Mouse (Mus musculus): Measurements from ENCODE around the gene Zbtb34. TPM values are rescaled to one million over a fixed set of nuclear protein-coding genes. Genes with fewer than 3 reads are reported as not detected.

Gene Zbtb34
- polyA plus RNA-seq, 1 experiment from 2014 or later: 10.7 TPM

GRCm38 (mm10) chr2:33442701-33443100 is 11.6 kb upstream of the Zbtb34 start:
- H3K4me2 ChIP-seq (replicated peaks): no peak overlapping the region
- H3K27ac ChIP-seq: no peak overlapping the region
- H3K27me3 ChIP-seq (replicated peaks): no peaks in the 10 kb centered on the region
- no peak overlapping the region for H3K4me3 ChIP-seq
- H3K9me3 ChIP-seq: no peaks in the 10 kb centered on the region
- ATAC-seq (ENCODE audit: low FRiP score, low read depth): no peak
- peaks cover 19% of the 10 kb centered on the region for H3K4me1 ChIP-seq
- H3K36me3 ChIP-seq: no peaks in the 10 kb centered on the region
- no peak overlapping the region for H3K9ac ChIP-seq
- WGBS: 62% methylated on average over 4 of the region's 4 CpGs

- H3K4me3 ChIP-seq: no peak overlapping the region
- H3K9me3 ChIP-seq: no peaks in the 10 kb centered on the region
- peaks cover 26% of the 10 kb centered on the region for H3K4me1 ChIP-seq
- no peaks in the 10 kb centered on the region for H3K27me3 ChIP-seq (replicated peaks)
- ATAC-seq (ENCODE audit: low FRiP score, low read depth): no peak
- 18% methylated on average over 4 of the region's 4 CpGs for WGBS
- no peak overlapping the region for H3K9ac ChIP-seq
- no peak overlapping the region for H3K27ac ChIP-seq
- H3K4me2 ChIP-seq (replicated peaks): no peak overlapping the region
- no peaks in the 10 kb centered on the region for H3K36me3 ChIP-seq
Observed at GRCm38 (mm10) chr2:33440893-33441292, 9.8 kb upstream of the Zbtb34 start.

GRCm38 (mm10) chr2:33439980-33440670 is 9.0 kb upstream of the Zbtb34 start:
- Histone ChIP-seq H3K4me1 (peaks cover 33% of the 10 kb centered on the region), H3K9me3 (no peaks in the 10 kb centered on the region), H3K4me3 (no peak overlapping the region), H3K9ac (no peak overlapping the region), H3K27ac (no peak overlapping the region), H3K27me3 (replicated peaks) (no peaks in the 10 kb centered on the region), H3K4me2 (replicated peaks) (peak overlapping the region; percentile 27; the same call in 1 of the 2 replicates), H3K36me3 (no peaks in the 10 kb centered on the region)
- WGBS: 27% methylated on average over 9 of the region's 9 CpGs
- peak; percentile 23; the same call in 1 of the 2 replicates for ATAC-seq (ENCODE audit: low FRiP score, low read depth)

GRCm38 (mm10) chr2:33439471-33439881 is 8.4 kb upstream of the Zbtb34 start:
- Histone ChIP-seq H3K4me1 (peaks cover 38% of the 10 kb centered on the region), H3K4me2 (replicated peaks) (peak overlapping the region; percentile 27; the same call in 1 of the 2 replicates), H3K4me3 (no peak overlapping the region), H3K36me3 (no peaks in the 10 kb centered on the region), H3K9ac (no peak overlapping the region), H3K27ac (no peak overlapping the region), H3K9me3 (no peaks in the 10 kb centered on the region), H3K27me3 (replicated peaks) (no peaks in the 10 kb centered on the region)
- 8% methylated on average over 8 of the region's 8 CpGs for WGBS
- no peak for ATAC-seq (ENCODE audit: low FRiP score, low read depth)

- no peaks in the 10 kb centered on the region for H3K27me3 ChIP-seq (replicated peaks)
- H3K9ac ChIP-seq: no peak overlapping the region
- ATAC-seq (ENCODE audit: low FRiP score, low read depth): no peak
- peaks cover 38% of the 10 kb centered on the region for H3K4me1 ChIP-seq
- no peaks in the 10 kb centered on the region for H3K36me3 ChIP-seq
- no peak overlapping the region for H3K27ac ChIP-seq
- WGBS: 11% methylated on average over 2 of the region's 2 CpGs
- no peak overlapping the region for H3K4me2 ChIP-seq (replicated peaks)
- no peaks in the 10 kb centered on the region for H3K9me3 ChIP-seq
- H3K4me3 ChIP-seq: no peak overlapping the region
Observed at GRCm38 (mm10) chr2:33438377-33438776, 7.3 kb upstream of the Zbtb34 start.

- Histone ChIP-seq H3K27ac (no peak overlapping the region), H3K36me3 (no peaks in the 10 kb centered on the region), H3K4me2 (replicated peaks) (no peak overlapping the region), H3K9me3 (no peaks in the 10 kb centered on the region), H3K4me1 (peaks cover 38% of the 10 kb centered on the region), H3K27me3 (replicated peaks) (no peaks in the 10 kb centered on the region), H3K9ac (no peak overlapping the region), H3K4me3 (no peak overlapping the region)
- 61% methylated on average over 11 of the region's 11 CpGs for WGBS
- ATAC-seq (ENCODE audit: low FRiP score, low read depth): no peak
Observed at GRCm38 (mm10) chr2:33437184-33437583, 6.1 kb upstream of the Zbtb34 start.

GRCm38 (mm10) chr2:33436035-33436580 is 5.0 kb upstream of the Zbtb34 start:
- Histone ChIP-seq H3K27ac (no peak overlapping the region), H3K4me1 (peaks cover 38% of the 10 kb centered on the region), H3K9ac (peak overlapping the region; percentile 38; the same call in 1 of the 2 replicates), H3K36me3 (no peaks in the 10 kb centered on the region), H3K4me3 (0 out of 2 replicates have a peak overlapping the region, but pooled peaks have one; percentile 9), H3K4me2 (replicated peaks) (peak overlapping the region; percentile 53), H3K27me3 (replicated peaks) (no peaks in the 10 kb centered on the region), H3K9me3 (no peaks in the 10 kb centered on the region)
- ATAC-seq (ENCODE audit: low FRiP score, low read depth): no peak
- 8% methylated on average over 16 of the region's 16 CpGs for WGBS

GRCm38 (mm10) chr2:33435036-33435650 is 4.0 kb upstream of the Zbtb34 start:
- no peaks in the 10 kb centered on the region for H3K36me3 ChIP-seq
- no peaks in the 10 kb centered on the region for H3K9me3 ChIP-seq
- no peak overlapping the region for H3K9ac ChIP-seq
- WGBS: 46% methylated on average over 8 of the region's 8 CpGs
- peaks cover 42% of the 10 kb centered on the region for H3K4me1 ChIP-seq
- no peak for ATAC-seq (ENCODE audit: low FRiP score, low read depth)
- H3K27ac ChIP-seq: no peak overlapping the region
- no peaks in the 10 kb centered on the region for H3K27me3 ChIP-seq (replicated peaks)
- no peak overlapping the region for H3K4me3 ChIP-seq
- H3K4me2 ChIP-seq (replicated peaks): no peak overlapping the region; the same call in 1 of the 2 replicates

GRCm38 (mm10) chr2:33432877-33433276 is 1.8 kb upstream of the Zbtb34 start:
- no peak for ATAC-seq (ENCODE audit: low FRiP score, low read depth)
- H3K9ac ChIP-seq: no peak overlapping the region
- no peaks in the 10 kb centered on the region for H3K36me3 ChIP-seq
- 59% methylated on average over 5 of the region's 5 CpGs for WGBS
- H3K27ac ChIP-seq: no peak overlapping the region
- H3K4me1 ChIP-seq: peaks cover 45% of the 10 kb centered on the region
- no peaks in the 10 kb centered on the region for H3K27me3 ChIP-seq (replicated peaks)
- no peak overlapping the region for H3K4me2 ChIP-seq (replicated peaks)
- no peaks in the 10 kb centered on the region for H3K9me3 ChIP-seq
- no peak overlapping the region for H3K4me3 ChIP-seq

- 11% methylated on average over 13 of the region's 13 CpGs for WGBS
- no peak for ATAC-seq (ENCODE audit: low FRiP score, low read depth)
Observed at GRCm38 (mm10) chr2:33430081-33430770, 898 bp downstream of the Zbtb34 start.

GRCm38 (mm10) chr2:33429339-33429738 is 1.8 kb downstream of the Zbtb34 start:
- peaks cover 26% of the 10 kb centered on the region for H3K4me1 ChIP-seq
- no peak for ATAC-seq (ENCODE audit: low FRiP score, low read depth)
- H3K9ac ChIP-seq: no peak overlapping the region
- peak overlapping the region; percentile 93 for H3K4me2 ChIP-seq (replicated peaks)
- peaks cover 8% of the 10 kb centered on the region; the same call in 1 of the 2 replicates for H3K36me3 ChIP-seq
- WGBS: 54% methylated on average over 6 of the region's 6 CpGs
- no peaks in the 10 kb centered on the region for H3K9me3 ChIP-seq
- no peak overlapping the region for H3K4me3 ChIP-seq
- no peaks in the 10 kb centered on the region for H3K27me3 ChIP-seq (replicated peaks)
- no peak overlapping the region for H3K27ac ChIP-seq

More at GRCm38 (mm10) chr2:33430081-33430770, 898 bp downstream of the Zbtb34 start:
- H3K4me3 ChIP-seq: peak overlapping the region; percentile 100
- H3K4me1 ChIP-seq: peaks cover 31% of the 10 kb centered on the region
- peak overlapping the region; percentile 93 for H3K4me2 ChIP-seq (replicated peaks)
- H3K9ac ChIP-seq: peak overlapping the region; percentile 97
- 0 out of 2 replicates have a peak, but pooled peaks cover 4% of the 10 kb centered on the region for H3K36me3 ChIP-seq
- no peaks in the 10 kb centered on the region for H3K9me3 ChIP-seq
- H3K27ac ChIP-seq: no peak overlapping the region
- no peaks in the 10 kb centered on the region for H3K27me3 ChIP-seq (replicated peaks)
